ENCODE assay signal across 9 mouse cellular contexts in genomic region chr8:106929155-106929913, GRCm38 (mm10). TPM values are rescaled to one million over a fixed set of nuclear protein-coding genes. Genes with fewer than 3 reads are reported as not detected.
DNase-seq lines count a peak whose midpoint lies in the region; ATAC-seq and TF ChIP-seq lines count a peak whose summit lies in the region.
"Had no signal": no experiment of that assay in that cellular context is flagged by ENCODE, and none has a peak within 500 bp of the region (broad histone marks: within the 10 kb centered on the region; RNA-seq: fewer than 3 reads in every experiment).

No protein-coding gene starts in this region.

- no peak for TF ChIP-seq EP300 in ES-Bruce4 (IDR thresholded peaks at IDR 0.05; ENCODE audit: insufficient read depth, low read depth, low read length)

- peak overlapping the region; percentile 4 for H3K27ac ChIP-seq in ES-Bruce4 (ENCODE audit: insufficient read depth, low read length)
- peak overlapping the region; percentile 35 to 44; a peak in 3 of 4 replicates for H3K27ac ChIP-seq in heart, embryonic 14.5 days (replicated peaks in 1 of 2; ENCODE audit: control insufficient read depth in 1 of 2, insufficient read depth in 1 of 2, low read depth in 2 of 2, low read length in 2 of 2)
- peak overlapping the region; percentile 66 for H3K27ac ChIP-seq in limb, embryonic 10.5 days
- no peak overlapping the region for H3K27ac ChIP-seq in forebrain, embryonic 16.5 days (ENCODE audit: low read length)
- H3K27ac ChIP-seq: midbrain, embryonic 12.5 days had no signal

- H3K9ac ChIP-seq in ES-Bruce4 (ENCODE audit: low read depth, poor library complexity, severe bottlenecking), result no peak overlapping the region
- H3K9ac ChIP-seq in heart, embryonic 14.5 days (ENCODE audit: low read length), result no peak overlapping the region
- H3K9ac ChIP-seq in forebrain, embryonic 16.5 days (replicated peaks; ENCODE audit: low read depth, low read length), result no peak overlapping the region
- H3K9ac ChIP-seq: midbrain, embryonic 12.5 days had no signal

- TF ChIP-seq POLR2A in ES-Bruce4 (IDR thresholded peaks at IDR 0.05; ENCODE audit: insufficient read depth, low read length), result no peak

- no peak for ATAC-seq in heart, embryonic 14.5 days (ENCODE audit: insufficient number of reproducible peaks, insufficient read depth, low FRiP score, low read depth)
- no peak for ATAC-seq in forebrain, embryonic 16.5 days

- no peak overlapping the region for H3K4me3 ChIP-seq in ES-Bruce4 (ENCODE audit: low read depth, low read length)
- H3K4me3 ChIP-seq in heart, embryonic 14.5 days (ENCODE audit: control insufficient read depth in 1 of 2, insufficient read depth in 1 of 2, low read depth in 1 of 2, low read length in 2 of 2), result no peak overlapping the region
- no peak overlapping the region for H3K4me3 ChIP-seq in limb, embryonic 10.5 days
- H3K4me3 ChIP-seq in forebrain, embryonic 16.5 days (replicated peaks; ENCODE audit: low read length), result no peak overlapping the region
- H3K4me3 ChIP-seq: midbrain, embryonic 12.5 days had no signal

- H3K27me3 ChIP-seq in ES-Bruce4 (ENCODE audit: control insufficient read depth, insufficient read depth, low read length, poor library complexity, severe bottlenecking), result no peaks in the 10 kb centered on the region
- no peaks in the 10 kb centered on the region for H3K27me3 ChIP-seq in heart, embryonic 14.5 days (ENCODE audit: control insufficient read depth, insufficient read depth, low read length)
- no peaks in the 10 kb centered on the region for H3K27me3 ChIP-seq in limb, embryonic 10.5 days (ENCODE audit: low read depth, poor library complexity, severe bottlenecking)
- H3K27me3 ChIP-seq in forebrain, embryonic 16.5 days (replicated peaks; ENCODE audit: control insufficient read depth, insufficient read depth, low read length), result peaks cover 20% of the 10 kb centered on the region

- peaks cover 3% of the 10 kb centered on the region for H3K4me1 ChIP-seq in ES-Bruce4 (ENCODE audit: control insufficient read depth, insufficient read depth, low read length)
- H3K4me1 ChIP-seq in heart, embryonic 14.5 days (ENCODE audit: control insufficient read depth in 2 of 2, insufficient read depth in 2 of 2, low read length in 2 of 2), result peaks cover 7 to 13% of the 10 kb centered on the region in 2 experiments; a peak in 3 of 4 replicates
- H3K4me1 ChIP-seq in limb, embryonic 10.5 days, result peaks cover 37% of the 10 kb centered on the region
- H3K4me1 ChIP-seq in forebrain, embryonic 16.5 days (replicated peaks; ENCODE audit: control insufficient read depth, insufficient read depth, low read length), result peaks cover 6% of the 10 kb centered on the region

- no peaks in the 10 kb centered on the region for H3K9me3 ChIP-seq in ES-Bruce4 (replicated peaks; ENCODE audit: control insufficient read depth, insufficient read depth, low read length, poor library complexity, severe bottlenecking)
- no peaks in the 10 kb centered on the region for H3K9me3 ChIP-seq in heart, embryonic 14.5 days (ENCODE audit: control insufficient read depth, low read length)
- no peaks in the 10 kb centered on the region for H3K9me3 ChIP-seq in limb, embryonic 10.5 days (replicated peaks)
- no peaks in the 10 kb centered on the region for H3K9me3 ChIP-seq in forebrain, embryonic 16.5 days (ENCODE audit: control insufficient read depth, low read length)
- H3K9me3 ChIP-seq: midbrain, embryonic 12.5 days had no signal

- H3K4me2 ChIP-seq in heart, embryonic 14.5 days (ENCODE audit: low read length), result no peak overlapping the region
- no peak overlapping the region for H3K4me2 ChIP-seq in forebrain, embryonic 16.5 days (ENCODE audit: low read length)
- H3K4me2 ChIP-seq: midbrain, embryonic 12.5 days had no signal

- no peak for TF ChIP-seq CTCF in ES-Bruce4 (IDR thresholded peaks at IDR 0.05; ENCODE audit: low read depth, low read length)

- H3K36me3 ChIP-seq in ES-Bruce4 (ENCODE audit: control insufficient read depth, insufficient read depth, low read length, poor library complexity, severe bottlenecking), result no peaks in the 10 kb centered on the region
- no peaks in the 10 kb centered on the region for H3K36me3 ChIP-seq in heart, embryonic 14.5 days (ENCODE audit: control insufficient read depth, insufficient read depth, low read length)
- peaks cover 3% of the 10 kb centered on the region; the same call in 1 of the 2 replicates for H3K36me3 ChIP-seq in limb, embryonic 10.5 days
- no peaks in the 10 kb centered on the region for H3K36me3 ChIP-seq in forebrain, embryonic 16.5 days (ENCODE audit: control insufficient read depth, insufficient read depth)
- H3K36me3 ChIP-seq: midbrain, embryonic 12.5 days had no signal

- DNase-seq in adrenal gland, postnatal 25 days, result peak; percentile 39
- DNase-seq in limb, embryonic 10.5 days (ENCODE audit: low spot score), result no peak
- DNase-seq in thymus, postnatal 4 days, result no peak
- no peak for DNase-seq in cerebellum, postnatal 36 days
- no peak for DNase-seq in T-cell, adult 2 months (ENCODE audit: low spot score)

- 64% methylated on average over 6 of the region's 6 CpGs for WGBS in heart, embryonic 14.5 days
- 29% methylated on average over 6 of the region's 6 CpGs for whole genome bisulfite sequencing in limb, embryonic 10.5 days
- 55% methylated on average over 6 of the region's 6 CpGs for WGBS in forebrain, embryonic 16.5 days

RNA-seq across cellular contexts. Expression of gene Sntb2, which starts 6.2 kb away (rescaled TPM):
- polyA plus RNA-seq in ES-Bruce4 (2011; ENCODE audit: insufficient read depth, insufficient read length, low read depth, missing spikeins), result 21.9 and 26.5 TPM in 2 replicates
- total RNA-seq in adrenal gland, postnatal 25 days (2021), result 31.4 and 52.7 TPM in 2 replicates
- 15.0 and 15.4 TPM in 2 replicates for polyA plus RNA-seq in heart, embryonic 14.5 days (2014; fragmentation: Nextera tagmentation; extraction: Ambion mirVana)
- 15.8 and 15.9 TPM in 2 replicates for polyA plus RNA-seq in limb, embryonic 10.5 days (2016; fragmentation: Nextera tagmentation; extraction: Ambion mirVana)
- 2.8 and 4.8 TPM in 2 replicates for polyA plus RNA-seq in forebrain, embryonic 16.5 days (2015; fragmentation: Nextera tagmentation; extraction: Ambion mirVana)

RNA-seq across cellular contexts. Expression of gene Utp4, which starts 35.9 kb away (rescaled TPM):
- polyA plus RNA-seq in ES-Bruce4 (2011; ENCODE audit: insufficient read depth, insufficient read length, low read depth, missing spikeins), result 109 and 113 TPM in 2 replicates
- total RNA-seq in adrenal gland, postnatal 25 days (2021), result 39.6 and 47.2 TPM in 2 replicates
- 39.6 and 40.2 TPM in 2 replicates for polyA plus RNA-seq in heart, embryonic 14.5 days (2014; fragmentation: Nextera tagmentation; extraction: Ambion mirVana)
- polyA plus RNA-seq in limb, embryonic 10.5 days (2016; fragmentation: Nextera tagmentation; extraction: Ambion mirVana), result 84.7 and 107 TPM in 2 replicates
- polyA plus RNA-seq in forebrain, embryonic 16.5 days (2015; fragmentation: Nextera tagmentation; extraction: Ambion mirVana), result 48.6 and 52.4 TPM in 2 replicates

RNA-seq across cellular contexts. Expression of gene Has3, which starts 59.3 kb away (rescaled TPM):
- 0.18 and 0.46 TPM in 2 replicates for polyA plus RNA-seq in ES-Bruce4 (2011; ENCODE audit: insufficient read depth, insufficient read length, low read depth, missing spikeins)
- total RNA-seq in adrenal gland, postnatal 25 days (2021), result 0.33 and 0.55 TPM in 2 replicates
- 0.09 and 0.16 TPM in 2 replicates for polyA plus RNA-seq in heart, embryonic 14.5 days (2014; fragmentation: Nextera tagmentation; extraction: Ambion mirVana)
- polyA plus RNA-seq in limb, embryonic 10.5 days (2016; fragmentation: Nextera tagmentation; extraction: Ambion mirVana), result 0.06 and 0.13 TPM in 2 replicates
- 0.96 and 1.7 TPM in 2 replicates for polyA plus RNA-seq in forebrain, embryonic 16.5 days (2015; fragmentation: Nextera tagmentation; extraction: Ambion mirVana)
